Mouse (Mus musculus): Measurements from ENCODE around the gene Csf2rb2. TPM values are rescaled to one million over a fixed set of nuclear protein-coding genes. Genes with fewer than 3 reads are reported as not detected.
"Not testable (repeated sequence)": the region's sequence is repeated elsewhere in the genome, so short reads cannot be mapped to it uniquely, and the experiment has no call there.

Gene Csf2rb2
- polyA plus RNA-seq, 1 experiment from 2014 or later, result 0.17 TPM

DNA sequence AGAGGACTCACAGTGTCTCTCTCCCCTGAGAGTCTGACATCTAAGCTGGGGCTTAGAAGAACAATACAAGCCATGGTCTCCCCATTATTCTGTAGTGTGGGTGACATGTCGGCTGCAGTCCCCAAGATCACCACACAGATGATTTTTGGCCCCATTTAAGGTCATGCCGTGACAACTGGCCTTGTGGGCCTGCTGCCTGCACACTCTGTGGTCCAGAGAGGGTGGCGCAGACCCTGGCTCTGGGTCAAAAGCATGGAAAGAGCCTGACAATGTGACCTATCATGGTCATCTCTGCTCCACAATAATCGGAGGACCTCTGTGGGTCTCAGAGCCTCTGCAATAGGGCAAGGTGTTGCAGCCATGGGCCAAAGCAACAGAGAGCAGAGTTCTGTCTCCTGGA, 11.8 kb downstream of the Csf2rb2 start:
- Histone ChIP-seq H3K4me1 (replicated peaks; ENCODE audit: control insufficient read depth, insufficient read depth) (no peaks in the 10 kb centered on the region), H3K4me2 (replicated peaks; ENCODE audit: low read depth) (no peak overlapping the region), H3K36me3 (ENCODE audit: control insufficient read depth, insufficient read depth, low read length) (no peaks in the 10 kb centered on the region), H3K4me3 (ENCODE audit: low read depth, low read length) (no peak overlapping the region), H3K9me3 (ENCODE audit: control insufficient read depth, low read length) (no peaks in the 10 kb centered on the region), H3K27ac (replicated peaks) (no peak overlapping the region), H3K9ac (ENCODE audit: low read length) (no peak overlapping the region), H3K27me3 (ENCODE audit: control insufficient read depth, insufficient read depth, low read length) (no peaks in the 10 kb centered on the region)
- TF ChIP-seq EP300 (optimal IDR thresholded peaks at IDR 0.05), result no peak
- TF ChIP-seq CTCF (IDR thresholded peaks at IDR 0.05; ENCODE audit: low read depth), result no peak
- 83% methylated on average over 4 of the region's 4 CpGs for WGBS
- no peak for ATAC-seq (ENCODE audit: low FRiP score, low TSS enrichment)
- no peak for DNase-seq (ENCODE audit: low spot score)

DNA sequence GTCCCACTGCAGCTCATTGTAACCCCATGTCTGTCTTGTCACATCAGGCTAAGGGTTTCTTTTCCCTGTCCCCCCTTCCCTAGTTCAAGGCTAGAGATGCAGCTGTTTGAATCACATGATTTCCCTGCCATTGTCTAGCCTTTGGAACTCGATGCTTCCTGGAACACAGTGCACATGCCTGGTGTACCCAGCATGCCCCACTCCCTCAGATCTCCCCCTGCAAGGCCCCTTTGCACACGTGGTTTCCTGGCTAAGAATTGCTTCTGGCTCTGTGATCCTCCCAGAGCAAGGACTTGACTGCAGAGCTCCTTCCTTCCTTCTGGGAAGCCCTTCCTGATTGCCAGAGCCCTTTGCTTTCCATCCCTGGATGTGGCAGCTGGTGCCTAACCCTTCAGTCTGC, 12.3 kb downstream of the Csf2rb2 start:
- not testable (repeated sequence) for H3K9ac ChIP-seq (ENCODE audit: low read length); H3K4me3 ChIP-seq (ENCODE audit: low read depth, low read length); H3K4me1 ChIP-seq (replicated peaks; ENCODE audit: control insufficient read depth, insufficient read depth); H3K27me3 ChIP-seq (ENCODE audit: control insufficient read depth, insufficient read depth, low read length); H3K36me3 ChIP-seq (ENCODE audit: control insufficient read depth, insufficient read depth, low read length); DNase-seq (ENCODE audit: low spot score); H3K4me2 ChIP-seq (replicated peaks; ENCODE audit: low read depth); H3K27ac ChIP-seq (replicated peaks); H3K9me3 ChIP-seq (ENCODE audit: control insufficient read depth, low read length)
- 4% methylated on average over 2 of the region's 2 CpGs for WGBS
- ATAC-seq (ENCODE audit: low FRiP score, low TSS enrichment), result peak; percentile 53; the same call in 1 of the 2 replicates

DNA sequence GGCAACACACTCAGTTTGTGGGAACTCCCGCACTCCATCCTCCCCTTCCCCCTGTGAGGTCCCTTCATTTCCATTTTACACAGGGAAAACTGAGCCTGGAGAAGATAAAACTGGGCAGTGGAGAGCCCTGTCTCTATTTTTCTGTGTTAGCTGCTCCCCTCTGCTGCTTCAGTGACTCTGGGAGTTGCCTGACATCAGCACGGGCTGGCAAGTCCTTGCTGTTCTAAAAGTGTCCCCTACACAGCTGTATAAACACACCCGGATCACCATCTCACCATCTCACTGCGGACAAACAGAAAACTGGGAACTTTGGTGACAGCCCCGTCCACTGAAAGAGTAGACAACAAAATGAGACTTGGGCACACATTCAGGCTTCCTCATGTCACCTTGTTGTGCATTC, 15.7 kb downstream of the Csf2rb2 start:
- not testable (repeated sequence) for H3K27me3 ChIP-seq (ENCODE audit: control insufficient read depth, insufficient read depth, low read length); ATAC-seq (ENCODE audit: low FRiP score, low TSS enrichment); H3K4me1 ChIP-seq (replicated peaks; ENCODE audit: control insufficient read depth, insufficient read depth); H3K27ac ChIP-seq (replicated peaks); DNase-seq (ENCODE audit: low spot score); H3K36me3 ChIP-seq (ENCODE audit: control insufficient read depth, insufficient read depth, low read length); H3K4me2 ChIP-seq (replicated peaks; ENCODE audit: low read depth); H3K9me3 ChIP-seq (ENCODE audit: control insufficient read depth, low read length); H3K9ac ChIP-seq (ENCODE audit: low read length); H3K4me3 ChIP-seq (ENCODE audit: low read depth, low read length)
- WGBS, result 54% methylated on average over 4 of the region's 5 CpGs

DNA sequence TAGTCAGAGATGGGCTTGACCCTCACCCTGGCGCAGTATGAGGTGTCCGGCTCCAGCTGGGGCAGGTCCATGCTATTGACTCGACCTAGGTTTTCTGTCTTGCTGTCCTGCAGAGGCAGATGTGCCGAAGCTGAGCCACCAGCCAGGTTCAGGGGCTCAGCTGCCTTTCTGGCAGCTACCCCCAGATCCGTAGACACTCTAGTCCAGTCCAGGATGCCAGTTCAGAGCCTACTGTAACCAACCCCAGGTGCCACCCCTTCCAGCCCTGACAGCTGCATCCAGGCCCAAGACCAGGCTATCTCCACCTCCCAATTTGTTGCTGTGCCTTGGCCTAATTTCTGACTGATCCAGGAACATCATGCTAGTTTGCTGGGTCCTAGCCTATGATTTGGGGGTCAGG, 17.6 kb downstream of the Csf2rb2 start:
- H3K4me3 ChIP-seq (ENCODE audit: low read depth, low read length), result no peak overlapping the region
- TF ChIP-seq EP300 (optimal IDR thresholded peaks at IDR 0.05), result no peak
- TF ChIP-seq CTCF (IDR thresholded peaks at IDR 0.05; ENCODE audit: low read depth), result no peak
- H3K9me3 ChIP-seq (ENCODE audit: control insufficient read depth, low read length), result no peaks in the 10 kb centered on the region
- ATAC-seq (ENCODE audit: low FRiP score, low TSS enrichment) (no peak), DNase-seq (ENCODE audit: low spot score) (no peak)
- H3K4me1 ChIP-seq (replicated peaks; ENCODE audit: control insufficient read depth, insufficient read depth), result no peaks in the 10 kb centered on the region
- 86% methylated on average over 5 of the region's 5 CpGs for WGBS
- H3K4me2 ChIP-seq (replicated peaks; ENCODE audit: low read depth), result no peak overlapping the region
- H3K27ac ChIP-seq (replicated peaks), result no peak overlapping the region
- no peak overlapping the region for H3K9ac ChIP-seq (ENCODE audit: low read length)
- H3K27me3 ChIP-seq (ENCODE audit: control insufficient read depth, insufficient read depth, low read length), result no peaks in the 10 kb centered on the region
- no peaks in the 10 kb centered on the region for H3K36me3 ChIP-seq (ENCODE audit: control insufficient read depth, insufficient read depth, low read length)

DNA sequence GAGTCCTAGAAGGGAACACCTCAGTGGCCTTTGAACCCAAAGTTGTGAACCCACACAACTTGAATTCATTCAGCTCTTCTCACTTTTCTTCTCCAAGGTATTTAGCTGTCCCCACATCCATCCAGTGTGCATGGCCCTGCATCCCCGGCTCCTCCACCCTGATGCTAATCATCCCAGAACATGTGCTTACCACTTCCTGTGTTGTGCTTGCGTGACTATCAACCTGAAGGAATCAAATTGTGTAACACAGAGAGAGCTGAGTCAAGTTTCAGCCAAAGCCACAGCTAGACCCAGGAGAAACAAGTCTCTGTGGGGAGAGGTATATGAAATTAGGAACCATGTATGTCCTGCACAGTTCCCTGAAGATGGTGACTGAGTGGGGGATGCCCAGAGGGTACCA, 27.2 kb downstream of the Csf2rb2 start:
- Histone ChIP-seq H3K4me3 (ENCODE audit: low read depth, low read length) (no peak overlapping the region), H3K9ac (ENCODE audit: low read length) (no peak overlapping the region), H3K36me3 (ENCODE audit: control insufficient read depth, insufficient read depth, low read length) (no peaks in the 10 kb centered on the region), H3K27ac (replicated peaks) (no peak overlapping the region), H3K9me3 (ENCODE audit: control insufficient read depth, low read length) (no peaks in the 10 kb centered on the region), H3K4me2 (replicated peaks; ENCODE audit: low read depth) (no peak overlapping the region), H3K4me1 (replicated peaks; ENCODE audit: control insufficient read depth, insufficient read depth) (no peaks in the 10 kb centered on the region), H3K27me3 (ENCODE audit: control insufficient read depth, insufficient read depth, low read length) (no peaks in the 10 kb centered on the region)
- TF ChIP-seq CTCF (IDR thresholded peaks at IDR 0.05; ENCODE audit: low read depth) (no peak), EP300 (optimal IDR thresholded peaks at IDR 0.05) (no peak)
- 81% methylated on average over 2 of the region's 2 CpGs for WGBS
- no peak for ATAC-seq (ENCODE audit: low FRiP score, low TSS enrichment)
- DNase-seq (ENCODE audit: low spot score), result no peak

DNA sequence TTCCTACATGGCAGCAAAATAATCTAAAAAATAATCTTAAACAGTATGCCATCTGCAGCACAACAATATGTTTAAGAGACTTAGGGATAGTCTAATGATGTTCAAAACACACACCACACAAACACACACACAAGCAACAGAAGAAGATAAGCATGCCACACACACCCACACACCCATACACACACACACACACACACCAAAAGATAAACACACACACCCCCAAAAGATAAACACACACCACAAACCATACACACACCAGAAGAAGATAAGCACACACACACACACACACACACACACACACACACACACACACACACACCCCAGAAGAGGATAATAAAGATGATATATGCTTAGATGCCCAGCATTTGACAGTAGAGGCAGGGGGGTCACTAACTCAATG, 34.3 kb downstream of the Csf2rb2 start:
- no peak for DNase-seq (ENCODE audit: low spot score)

More for the DNA sequence above, 34.3 kb downstream of the Csf2rb2 start:
- Histone ChIP-seq H3K27ac (replicated peaks) (no peak overlapping the region), H3K27me3 (ENCODE audit: control insufficient read depth, insufficient read depth, low read length) (no peaks in the 10 kb centered on the region), H3K4me3 (ENCODE audit: low read depth, low read length) (no peak overlapping the region), H3K4me2 (replicated peaks; ENCODE audit: low read depth) (no peak overlapping the region), H3K36me3 (ENCODE audit: control insufficient read depth, insufficient read depth, low read length) (no peaks in the 10 kb centered on the region), H3K9ac (ENCODE audit: low read length) (no peak overlapping the region), H3K4me1 (replicated peaks; ENCODE audit: control insufficient read depth, insufficient read depth) (no peaks in the 10 kb centered on the region), H3K9me3 (ENCODE audit: control insufficient read depth, low read length) (no peaks in the 10 kb centered on the region)
- no peak for ATAC-seq (ENCODE audit: low FRiP score, low TSS enrichment)
- TF ChIP-seq EP300 (optimal IDR thresholded peaks at IDR 0.05) (no peak), CTCF (IDR thresholded peaks at IDR 0.05; ENCODE audit: low read depth) (no peak)
